Mouse (Mus musculus): ENCODE measurements at regions not wholly inside any gene's neighbourhood (a gene's known extent, or its start where the extent isn't known, plus 50 kb on each side); places are given as distances from the start of the nearest gene placed in this dataset.
"Not testable (repeated sequence)": the region's sequence is repeated elsewhere in the genome, so short reads cannot be mapped to it uniquely, and the experiment has no call there.

- ATAC-seq (ENCODE audit: low read depth): no peak
These were observed 397.2 kb downstream of the Ptpru start for GRCm38 (mm10) chr4:131440845-131441244.

GRCm38 (mm10) chr4:131443518-131443917 is 394.6 kb downstream of the Ptpru start:
- no peak overlapping the region for H3K27ac ChIP-seq (ENCODE audit: low read length)
- no peak overlapping the region for H3K4me3 ChIP-seq (ENCODE audit: low read depth, low read length)
- H3K36me3 ChIP-seq (ENCODE audit: control insufficient read depth, insufficient read depth): no peaks in the 10 kb centered on the region
- no peak overlapping the region for H3K9ac ChIP-seq (ENCODE audit: low read depth, low read length)
- no peaks in the 10 kb centered on the region for H3K9me3 ChIP-seq (replicated peaks; ENCODE audit: control insufficient read depth, low read length)
- H3K4me1 ChIP-seq (ENCODE audit: control insufficient read depth, low read depth, low read length): no peaks in the 10 kb centered on the region
- no peaks in the 10 kb centered on the region for H3K27me3 ChIP-seq (ENCODE audit: control insufficient read depth, insufficient read depth, low read depth, low read length)
- no peak for ATAC-seq (ENCODE audit: low read depth)
- 30% methylated on average over 2 of the region's 2 CpGs for WGBS (ENCODE audit: insufficient replicate concordance)
- no peak overlapping the region for H3K4me2 ChIP-seq (ENCODE audit: low read depth, low read length)

More at GRCm38 (mm10) chr4:131440845-131441244, 397.2 kb downstream of the Ptpru start:
- Histone ChIP-seq H3K27ac (ENCODE audit: low read length) (no peak overlapping the region), H3K4me1 (ENCODE audit: control insufficient read depth, low read depth, low read length) (no peaks in the 10 kb centered on the region), H3K9me3 (replicated peaks; ENCODE audit: control insufficient read depth, low read length) (no peaks in the 10 kb centered on the region), H3K9ac (ENCODE audit: low read depth, low read length) (no peak overlapping the region), H3K4me2 (ENCODE audit: low read depth, low read length) (no peak overlapping the region), H3K4me3 (ENCODE audit: low read depth, low read length) (no peak overlapping the region), H3K27me3 (ENCODE audit: control insufficient read depth, insufficient read depth, low read depth, low read length) (no peaks in the 10 kb centered on the region), H3K36me3 (ENCODE audit: control insufficient read depth, insufficient read depth) (no peaks in the 10 kb centered on the region)
- WGBS (ENCODE audit: insufficient replicate concordance): 55% methylated on average over 3 of the region's 3 CpGs

DNA sequence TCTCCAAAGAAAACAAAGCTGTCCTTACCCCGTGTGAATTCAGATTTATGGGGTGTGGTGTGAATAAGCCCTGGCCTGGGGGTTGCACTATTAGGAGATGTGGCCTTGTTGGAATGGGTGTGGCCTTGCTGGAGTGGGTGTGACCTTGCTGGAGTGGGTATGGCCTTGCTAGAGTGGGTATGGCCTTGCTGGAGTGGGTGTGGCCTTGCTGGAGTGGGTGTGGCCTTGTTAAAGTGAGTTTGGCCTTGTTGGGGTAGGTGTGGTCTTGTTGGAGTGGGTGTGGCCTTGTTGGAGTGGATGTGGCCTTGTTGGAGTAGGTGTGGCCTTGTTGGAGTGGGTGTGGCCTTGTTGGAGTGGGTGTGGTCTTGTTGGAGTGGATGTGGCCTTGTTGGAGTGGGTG is 387.8 kb downstream of the Ptpru start:
- H3K4me1 ChIP-seq (ENCODE audit: control insufficient read depth, low read depth, low read length); H3K27me3 ChIP-seq (ENCODE audit: control insufficient read depth, insufficient read depth, low read depth, low read length); H3K4me3 ChIP-seq (ENCODE audit: low read depth, low read length); H3K4me2 ChIP-seq (ENCODE audit: low read depth, low read length); H3K27ac ChIP-seq (ENCODE audit: low read length); H3K36me3 ChIP-seq (ENCODE audit: control insufficient read depth, insufficient read depth); H3K9me3 ChIP-seq (replicated peaks; ENCODE audit: control insufficient read depth, low read length); H3K9ac ChIP-seq (ENCODE audit: low read depth, low read length); ATAC-seq (ENCODE audit: low read depth): not testable (repeated sequence)
- 64% methylated on average over 1 of the region's 1 CpGs for WGBS (ENCODE audit: insufficient replicate concordance)

DNA sequence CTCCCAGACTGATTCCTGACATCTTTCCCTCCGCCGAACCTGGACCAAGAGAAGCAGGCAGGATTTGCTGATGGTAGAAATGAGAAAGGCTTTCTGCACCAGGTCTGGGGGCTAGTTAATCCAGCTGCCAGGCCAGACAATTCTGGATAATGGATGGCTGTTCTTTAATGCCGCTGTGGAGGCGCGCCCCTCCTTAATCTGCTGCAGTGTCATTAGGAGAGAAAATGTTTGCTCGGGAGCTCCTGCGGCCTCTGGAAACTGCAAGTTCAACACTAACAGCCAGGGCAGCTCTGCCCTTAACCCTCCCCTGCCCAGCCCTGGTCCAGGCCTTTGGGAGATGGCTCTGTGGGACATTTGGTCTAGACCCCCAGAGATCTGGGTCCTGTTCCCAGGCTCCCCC is 380.5 kb downstream of the Ptpru start:
- no peak for ATAC-seq (ENCODE audit: low read depth)
- no peaks in the 10 kb centered on the region for H3K36me3 ChIP-seq (ENCODE audit: control insufficient read depth, insufficient read depth)

GRCm38 (mm10) chr4:131459746-131460145 is 378.3 kb downstream of the Ptpru start:
- ATAC-seq (ENCODE audit: low read depth): no peak
- WGBS (ENCODE audit: insufficient replicate concordance): 52% methylated on average over 5 of the region's 5 CpGs

More for the DNA sequence above, 380.5 kb downstream of the Ptpru start:
- no peaks in the 10 kb centered on the region for H3K9me3 ChIP-seq (replicated peaks; ENCODE audit: control insufficient read depth, low read length)
- no peaks in the 10 kb centered on the region for H3K27me3 ChIP-seq (ENCODE audit: control insufficient read depth, insufficient read depth, low read depth, low read length)
- H3K4me3 ChIP-seq (ENCODE audit: low read depth, low read length): no peak overlapping the region
- H3K9ac ChIP-seq (ENCODE audit: low read depth, low read length): no peak overlapping the region
- no peak overlapping the region for H3K27ac ChIP-seq (ENCODE audit: low read length)
- 68% methylated on average over 7 of the region's 7 CpGs for WGBS (ENCODE audit: insufficient replicate concordance)
- H3K4me1 ChIP-seq (ENCODE audit: control insufficient read depth, low read depth, low read length): no peaks in the 10 kb centered on the region
- no peak overlapping the region for H3K4me2 ChIP-seq (ENCODE audit: low read depth, low read length)

DNA sequence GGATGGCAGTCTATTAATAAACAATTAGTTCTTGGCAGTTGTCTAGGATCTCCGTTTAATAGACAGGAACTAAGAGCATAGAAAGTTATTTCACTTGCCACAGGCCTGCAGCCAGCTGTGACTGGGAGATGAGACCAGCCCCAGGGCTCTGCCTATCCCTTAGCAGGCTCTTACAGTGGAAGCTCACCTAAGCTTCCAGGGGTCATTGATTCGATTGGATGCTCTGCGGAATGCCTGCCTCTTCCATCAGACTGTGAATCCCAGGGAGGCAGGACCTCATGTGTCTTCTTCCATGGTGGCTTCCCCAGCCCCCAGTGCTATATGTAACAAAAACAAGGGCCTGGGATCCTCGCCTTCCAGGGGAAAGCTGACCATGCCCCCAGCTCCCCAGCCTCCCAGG is 376.8 kb downstream of the Ptpru start:
- Histone ChIP-seq H3K4me3 (ENCODE audit: low read depth, low read length) (no peak overlapping the region), H3K27ac (ENCODE audit: low read length) (no peak overlapping the region), H3K27me3 (ENCODE audit: control insufficient read depth, insufficient read depth, low read depth, low read length) (no peaks in the 10 kb centered on the region), H3K9ac (ENCODE audit: low read depth, low read length) (no peak overlapping the region), H3K9me3 (replicated peaks; ENCODE audit: control insufficient read depth, low read length) (no peaks in the 10 kb centered on the region), H3K4me2 (ENCODE audit: low read depth, low read length) (no peak overlapping the region), H3K4me1 (ENCODE audit: control insufficient read depth, low read depth, low read length) (no peaks in the 10 kb centered on the region), H3K36me3 (ENCODE audit: control insufficient read depth, insufficient read depth) (no peaks in the 10 kb centered on the region)
- 40% methylated on average over 4 of the region's 4 CpGs for WGBS (ENCODE audit: insufficient replicate concordance)
- no peak for ATAC-seq (ENCODE audit: low read depth)

More at GRCm38 (mm10) chr4:131459746-131460145, 378.3 kb downstream of the Ptpru start:
- no peaks in the 10 kb centered on the region for H3K27me3 ChIP-seq (ENCODE audit: control insufficient read depth, insufficient read depth, low read depth, low read length)
- H3K9ac ChIP-seq (ENCODE audit: low read depth, low read length): no peak overlapping the region
- no peak overlapping the region for H3K4me2 ChIP-seq (ENCODE audit: low read depth, low read length)
- no peak overlapping the region for H3K27ac ChIP-seq (ENCODE audit: low read length)
- no peaks in the 10 kb centered on the region for H3K4me1 ChIP-seq (ENCODE audit: control insufficient read depth, low read depth, low read length)
- H3K4me3 ChIP-seq (ENCODE audit: low read depth, low read length): no peak overlapping the region
- H3K36me3 ChIP-seq (ENCODE audit: control insufficient read depth, insufficient read depth): no peaks in the 10 kb centered on the region
- no peaks in the 10 kb centered on the region for H3K9me3 ChIP-seq (replicated peaks; ENCODE audit: control insufficient read depth, low read length)

DNA sequence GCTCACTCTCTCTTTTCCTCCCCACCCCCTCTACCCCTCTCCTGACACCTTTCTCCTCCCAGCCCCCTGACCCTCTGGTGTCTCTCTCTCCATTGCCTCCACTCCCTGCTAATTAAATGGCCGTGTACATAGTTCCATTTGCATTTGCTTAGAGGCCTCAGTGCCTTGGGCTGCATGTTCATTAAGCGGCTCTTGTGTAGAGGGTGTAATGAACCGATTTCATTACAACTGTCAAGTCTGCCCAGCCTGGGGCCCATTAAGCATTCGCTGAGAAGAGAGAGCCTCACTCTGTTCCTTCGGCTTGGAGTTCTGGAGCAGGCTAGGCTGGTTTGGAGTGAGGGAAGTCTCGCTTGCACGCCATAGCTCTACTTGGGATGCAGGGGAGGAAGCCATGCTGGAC is 376.4 kb downstream of the Ptpru start:
- ATAC-seq (ENCODE audit: low read depth): no peak
- Histone ChIP-seq H3K4me2 (ENCODE audit: low read depth, low read length) (no peak overlapping the region), H3K27ac (ENCODE audit: low read length) (no peak overlapping the region), H3K9me3 (replicated peaks; ENCODE audit: control insufficient read depth, low read length) (no peaks in the 10 kb centered on the region), H3K4me3 (ENCODE audit: low read depth, low read length) (no peak overlapping the region), H3K4me1 (ENCODE audit: control insufficient read depth, low read depth, low read length) (no peaks in the 10 kb centered on the region), H3K27me3 (ENCODE audit: control insufficient read depth, insufficient read depth, low read depth, low read length) (no peaks in the 10 kb centered on the region), H3K9ac (ENCODE audit: low read depth, low read length) (no peak overlapping the region), H3K36me3 (ENCODE audit: control insufficient read depth, insufficient read depth) (no peaks in the 10 kb centered on the region)
- 56% methylated on average over 7 of the region's 7 CpGs for WGBS (ENCODE audit: insufficient replicate concordance)

DNA sequence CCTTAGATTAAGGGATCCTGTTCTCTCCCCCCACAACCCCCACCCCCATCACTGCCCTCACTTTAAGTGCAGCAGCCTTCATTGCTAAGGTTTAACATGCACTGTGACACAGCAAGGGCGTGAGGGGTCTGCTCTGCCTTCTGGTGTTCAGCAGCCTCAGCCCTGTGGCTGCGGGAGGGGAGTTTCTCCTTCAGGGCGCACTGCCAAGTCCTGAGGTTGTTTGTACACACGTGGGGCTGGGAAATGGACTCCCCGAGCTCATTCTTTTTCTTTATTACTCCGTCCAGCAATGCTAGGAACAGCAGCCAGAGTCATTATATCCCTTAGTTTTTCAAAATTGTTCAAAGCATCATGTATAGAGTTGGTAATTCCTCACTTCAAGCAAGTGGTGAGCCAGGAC is 363.1 kb downstream of the Ptpru start:
- H3K9ac ChIP-seq (ENCODE audit: low read depth, low read length): no peak overlapping the region
- H3K9me3 ChIP-seq (replicated peaks; ENCODE audit: control insufficient read depth, low read length): no peaks in the 10 kb centered on the region
- no peak for ATAC-seq (ENCODE audit: low read depth)
- no peaks in the 10 kb centered on the region for H3K27me3 ChIP-seq (ENCODE audit: control insufficient read depth, insufficient read depth, low read depth, low read length)
- no peaks in the 10 kb centered on the region for H3K4me1 ChIP-seq (ENCODE audit: control insufficient read depth, low read depth, low read length)
- no peaks in the 10 kb centered on the region for H3K36me3 ChIP-seq (ENCODE audit: control insufficient read depth, insufficient read depth)
- no peak overlapping the region for H3K4me3 ChIP-seq (ENCODE audit: low read depth, low read length)
- no peak overlapping the region for H3K4me2 ChIP-seq (ENCODE audit: low read depth, low read length)
- H3K27ac ChIP-seq (ENCODE audit: low read length): no peak overlapping the region
- 52% methylated on average over 6 of the region's 6 CpGs for WGBS (ENCODE audit: insufficient replicate concordance)

- H3K27ac ChIP-seq (ENCODE audit: low read length): no peak overlapping the region
- ATAC-seq (ENCODE audit: low read depth): no peak
- H3K9ac ChIP-seq (ENCODE audit: low read depth, low read length): no peak overlapping the region
- no peaks in the 10 kb centered on the region for H3K27me3 ChIP-seq (ENCODE audit: control insufficient read depth, insufficient read depth, low read depth, low read length)
- no peak overlapping the region for H3K4me2 ChIP-seq (ENCODE audit: low read depth, low read length)
- H3K36me3 ChIP-seq (ENCODE audit: control insufficient read depth, insufficient read depth): no peaks in the 10 kb centered on the region
- no peaks in the 10 kb centered on the region for H3K4me1 ChIP-seq (ENCODE audit: control insufficient read depth, low read depth, low read length)
- H3K9me3 ChIP-seq (replicated peaks; ENCODE audit: control insufficient read depth, low read length): no peaks in the 10 kb centered on the region
- no peak overlapping the region for H3K4me3 ChIP-seq (ENCODE audit: low read depth, low read length)
- WGBS (ENCODE audit: insufficient replicate concordance): 52% methylated on average over 9 of the region's 9 CpGs
These were observed 359.2 kb downstream of the Ptpru start for GRCm38 (mm10) chr4:131478923-131479322.

Data from liver, embryonic 16.5 days (tissue).